Mouse (Mus musculus) CH12.LX (cell line): Measurements from ENCODE around the gene Gm49333. TPM values are rescaled to one million over a fixed set of nuclear protein-coding genes. Genes with fewer than 3 reads are reported as not detected.

Experiments
- DNase-seq: peaks from one replicate; pipeline ENCODE4 v3.0.0-alpha.2; 2013; ENCODE audit errors: extremely low read depth
- H3K27ac ChIP-seq: 2 replicates; pipeline ENCODE4 v1.5.1; 2012; ENCODE audit warnings: low read depth, mild to moderate bottlenecking, control low read depth, moderate library complexity; ENCODE audit not compliant: insufficient read depth
- H3K27me3 ChIP-seq: replicated peaks from 2 replicates; pipeline ENCODE3; 2012; ENCODE audit warnings: inconsistent platforms
- H3K36me3 ChIP-seq, 2 experiments: replicated peaks in 1 of 2; 2 replicates each; pipeline versions ENCODE3 to v1.6.1; 2012; ENCODE audit warnings: inconsistent platforms in 1 of 2, low read length in 1 of 2, mild to moderate bottlenecking in 1 of 2, mixed read lengths in 1 of 2, moderate library complexity in 1 of 2; ENCODE audit not compliant: control insufficient read depth in 1 of 2, insufficient read depth in 1 of 2
- H3K4me1 ChIP-seq, 2 experiments: 2 replicates each; pipeline ENCODE4 v1.6.1; 2012; ENCODE audit warnings: inconsistent platforms in 1 of 2, moderate library complexity in 1 of 2; ENCODE audit not compliant: insufficient read depth in 2 of 2, control insufficient read depth in 1 of 2
- H3K4me2 ChIP-seq: 2 replicates; pipeline ENCODE4 v1.6.1; 2012; ENCODE audit warnings: low read depth, mild to moderate bottlenecking, control low read depth; ENCODE audit not compliant: poor library complexity, insufficient read depth, severe bottlenecking
- H3K4me3 ChIP-seq, 3 experiments: fragments of 150-350 bp in 1 of 3; sonication (generic) in 1 of 3; replicated peaks in 1 of 3; 2 replicates each; pipeline versions ENCODE3 to v1.5.1; 2011 to 2012; ENCODE audit warnings: low read depth in 2 of 3, low read length in 2 of 3, mild to moderate bottlenecking in 2 of 3, moderate library complexity in 2 of 3, control low read depth in 1 of 3, improper control_type of control experiment in 1 of 3, inconsistent platforms in 1 of 3, mixed read lengths in 1 of 3; ENCODE audit not compliant: poor library complexity in 1 of 3
- H3K79me2 ChIP-seq: replicated peaks from 2 replicates; pipeline ENCODE4 v1.6.1; 2012; ENCODE audit warnings: mild to moderate bottlenecking, moderate library complexity; ENCODE audit not compliant: control insufficient read depth, poor library complexity, insufficient read depth, severe bottlenecking; ENCODE audit errors: extremely low read depth
- H3K9ac ChIP-seq: 2 replicates; pipeline ENCODE4 v1.6.1; 2012; ENCODE audit warnings: low read depth, mild to moderate bottlenecking, control low read depth, moderate library complexity; ENCODE audit not compliant: insufficient read depth
- H3K9me3 ChIP-seq: replicated peaks from 2 replicates; pipeline ENCODE3; 2012; ENCODE audit warnings: low read length, inconsistent platforms, mixed read lengths
- BHLHE40 ChIP-seq: IDR thresholded peaks from 2 replicates; pipeline ENCODE4 v1.6.1; 2011; ENCODE audit warnings: mild to moderate bottlenecking, low read depth, low read length, improper control_type of control experiment
- CHD1 ChIP-seq: IDR thresholded peaks from 2 replicates; pipeline ENCODE4 v1.6.1; 2012; ENCODE audit warnings: low read depth, low read length, improper control_type of control experiment, inconsistent platforms
- ELF1 ChIP-seq: IDR thresholded peaks from 2 replicates; pipeline ENCODE4 v1.6.1; 2014; ENCODE audit warnings: low read depth, mild to moderate bottlenecking, inconsistent platforms, low read length, improper control_type of control experiment
- ETS1 ChIP-seq: conservative IDR thresholded peaks from 2 replicates; pipeline ENCODE4 v1.6.1; 2012; ENCODE audit warnings: low read depth, mild to moderate bottlenecking, inconsistent platforms, low read length, improper control_type of control experiment, moderate library complexity
- GABPA ChIP-seq: IDR thresholded peaks from 2 replicates; pipeline ENCODE4 v1.6.1; 2012; ENCODE audit warnings: low read depth, low read length, improper control_type of control experiment, inconsistent platforms; ENCODE audit not compliant: insufficient replicate concordance
- HCFC1 ChIP-seq: IDR thresholded peaks from 2 replicates; pipeline ENCODE4 v1.6.1; 2012; ENCODE audit warnings: low read depth, mild to moderate bottlenecking, inconsistent platforms, low read length, improper control_type of control experiment
- IRF4 ChIP-seq: IDR thresholded peaks from 2 replicates; pipeline ENCODE4 v1.6.1; 2014; ENCODE audit warnings: low read depth, mild to moderate bottlenecking, inconsistent platforms, low read length, improper control_type of control experiment
- JUN ChIP-seq: IDR thresholded peaks from 2 replicates; pipeline ENCODE4 v1.6.1; 2011; ENCODE audit warnings: low read depth, mild to moderate bottlenecking, low read length, improper control_type of control experiment, moderate library complexity; ENCODE audit not compliant: insufficient read depth
- JUND ChIP-seq: conservative IDR thresholded peaks from 2 replicates; pipeline ENCODE4 v1.6.1; 2011; ENCODE audit warnings: low read depth, low read length, improper control_type of control experiment
- MAFK ChIP-seq: IDR thresholded peaks from 2 replicates; pipeline ENCODE4 v1.6.1; 2011; ENCODE audit warnings: low read length, improper control_type of control experiment; ENCODE audit not compliant: insufficient replicate concordance
- MAX ChIP-seq: IDR thresholded peaks from 2 replicates; pipeline ENCODE4 v1.6.1; 2011; ENCODE audit warnings: low read length, improper control_type of control experiment
- MEF2A ChIP-seq: IDR thresholded peaks from 2 replicates; pipeline ENCODE4 v1.6.1; 2014; ENCODE audit warnings: low read depth, mild to moderate bottlenecking, inconsistent platforms, low read length, improper control_type of control experiment, borderline replicate concordance
- MXI1 ChIP-seq: IDR thresholded peaks from 2 replicates; pipeline ENCODE4 v1.6.1; 2011; ENCODE audit warnings: mild to moderate bottlenecking, low read depth, low read length, improper control_type of control experiment
- MYC ChIP-seq: IDR thresholded peaks from 2 replicates; pipeline ENCODE4 v1.6.1; 2011; ENCODE audit warnings: low read depth, mild to moderate bottlenecking, improper control_type of control experiment, low read length
- NELFE ChIP-seq: IDR thresholded peaks from 2 replicates; pipeline ENCODE4 v1.6.1; 2011; ENCODE audit warnings: low read depth, low read length, improper control_type of control experiment
- NRF1 ChIP-seq: IDR thresholded peaks from 2 replicates; pipeline ENCODE4 v1.6.1; 2014; ENCODE audit warnings: low read depth, mild to moderate bottlenecking, inconsistent platforms, low read length, improper control_type of control experiment, moderate library complexity
- POLR2AphosphoS2 ChIP-seq: IDR thresholded peaks from 2 replicates; pipeline ENCODE4 v1.6.1; 2011; ENCODE audit warnings: low read depth, low read length, improper control_type of control experiment
- SIN3A ChIP-seq: IDR thresholded peaks from 2 replicates; pipeline ENCODE4 v1.6.1; 2012; ENCODE audit warnings: low read length, improper control_type of control experiment, inconsistent platforms
- TBP ChIP-seq: conservative IDR thresholded peaks from 2 replicates; pipeline ENCODE4 v1.6.1; 2011; ENCODE audit warnings: low read depth, low read length, improper control_type of control experiment
- USF1 ChIP-seq: IDR thresholded peaks from 2 replicates; pipeline ENCODE4 v1.6.1; 2014; ENCODE audit warnings: low read depth, mild to moderate bottlenecking, inconsistent platforms, low read length, improper control_type of control experiment
- USF2 ChIP-seq: conservative IDR thresholded peaks from 2 replicates; pipeline ENCODE4 v1.6.1; 2011; ENCODE audit warnings: low read depth, low read length, improper control_type of control experiment
- ZC3H11A ChIP-seq: IDR thresholded peaks from 2 replicates; pipeline ENCODE4 v1.6.1; 2012; ENCODE audit warnings: low read depth, mild to moderate bottlenecking, inconsistent platforms, low read length, improper control_type of control experiment
- ZMIZ1 ChIP-seq: IDR thresholded peaks from 2 replicates; pipeline ENCODE4 v1.6.1; 2012; ENCODE audit warnings: low read depth, mild to moderate bottlenecking, inconsistent platforms, low read length, improper control_type of control experiment
- dilution Hi-C: fragments of 300-500 bp; cut with MboI; formaldehyde crosslinking; loops from 2 replicates; pipeline ENCODE4 v1.14.3; 2020; ENCODE audit warnings: low sequenced_read_pairs; ENCODE audit not compliant: extremely low pct_unique_long_range_greater_than_20kb, extremely low pct_ligation_motif_present
- in situ Hi-C: fragments of 300-500 bp; cut with MboI; formaldehyde crosslinking; loops from 3 replicates; pipeline ENCODE4 v1.14.3; 2019; ENCODE audit warnings: low sequenced_read_pairs, low pct_ligation_motif_present, low pct_unique_long_range_greater_than_20kb, mixed read lengths
- polyA plus RNA-seq: library from polyadenylated mRNA; unstranded; fragments of >175 nt; gene quantifications from 2 replicates; pipeline ENCODE4 v1.2.1, GENCODE M21; 2012; ENCODE audit warnings: low read depth; ENCODE audit not compliant: insufficient read length
- total RNA-seq, 2 experiments: library from RNA; depleted of rRNA; stranded (reverse); fragments of 300-350 nt in 1 of 2; fragments of >200 nt in 1 of 2; gene quantifications; 2 replicates each; pipeline ENCODE4 v1.2.3; 2012 to 2014

Gene Gm49333
- total and polyA plus RNA-seq, 3 experiments: not detected

DNA sequence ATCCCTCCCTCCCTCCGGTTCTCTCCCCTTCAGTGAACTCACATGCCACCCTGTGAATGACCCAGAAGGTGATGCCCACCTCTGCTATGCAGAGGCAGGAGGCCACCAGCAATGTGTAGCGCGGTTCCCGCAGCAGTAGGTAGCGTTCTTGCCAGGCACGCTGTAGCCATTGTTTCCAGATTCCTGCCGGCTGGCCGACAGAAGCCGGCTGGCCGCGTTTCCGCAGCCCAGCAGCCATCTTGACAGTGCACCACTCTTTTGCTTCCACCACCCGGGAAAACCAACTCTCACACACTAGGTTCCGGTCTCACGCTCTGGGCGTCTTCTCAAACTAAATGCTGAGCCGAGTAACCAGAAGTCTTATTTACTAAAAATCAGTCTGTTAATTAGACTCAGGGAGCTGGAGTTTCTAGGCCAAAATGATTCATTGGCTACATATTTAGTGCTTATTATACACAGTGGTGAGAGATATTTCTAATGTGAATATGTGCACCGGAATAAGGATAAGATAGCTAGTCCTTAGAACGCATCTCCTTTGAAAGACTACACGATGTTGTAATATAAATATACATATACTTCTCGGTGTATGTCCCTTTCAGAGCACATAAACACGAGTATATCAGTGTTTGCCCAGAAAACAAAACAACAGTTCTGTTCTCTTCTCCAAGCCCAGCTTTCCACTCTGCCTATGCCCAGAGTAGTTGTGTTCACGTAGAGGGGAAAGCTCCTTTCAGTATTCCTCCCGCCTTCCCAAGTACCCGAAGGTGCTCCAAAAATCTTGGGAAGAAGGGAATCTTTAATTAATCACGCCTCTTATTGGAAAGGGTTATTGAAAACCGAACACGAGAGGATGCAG is 681 bp upstream of the Gm49333 start (continued):
- no peak for TF ChIP-seq ZC3H11A

GRCm38 (mm10) chr16:20619541-20620398 is 8.4 kb downstream of the Gm49333 start:
- Histone ChIP-seq H3K27ac (no peak overlapping the region), H3K4me3 (peak overlapping the region in 1 of 3 experiments; percentile 80), H3K79me2 (no peaks in the 10 kb centered on the region), H3K4me1 (peaks cover 4 to 27% of the 10 kb centered on the region in 2 experiments; a peak in 3 of 4 replicates), H3K4me2 (peak overlapping the region; percentile 72), H3K9ac (no peak overlapping the region), H3K27me3 (no peaks in the 10 kb centered on the region), H3K9me3 (peaks cover 17% of the 10 kb centered on the region), H3K36me3 (peaks cover 2 to 54% of the 10 kb centered on the region in 2 experiments)
- dilution Hi-C loops (no loop called here), in situ Hi-C loops (loop anchor here (5.0 to 10.0 kb wide), 2 partner anchors 112 to 325 kb away; no protein-coding TSS in a partner anchor)
- no peak for DNase-seq
- no peak for TF ChIP-seq NELFE
- TF ChIP-seq JUN: no peak
- peak; percentile 69; the same call in 1 of the 2 replicates for TF ChIP-seq SIN3A
- TF ChIP-seq MXI1: peak; percentile 92
- 0 out of 2 replicates have a peak, but pooled peaks have one; percentile 9 for TF ChIP-seq ZMIZ1

- Histone ChIP-seq H3K36me3 (peaks cover 2 to 52% of the 10 kb centered on the region in 2 experiments), H3K4me3 (peak overlapping the region in 2 of 3 experiments; percentile 62 to 80), H3K27ac (no peak overlapping the region), H3K79me2 (no peaks in the 10 kb centered on the region), H3K9ac (no peak overlapping the region; the same call in 1 of the 2 replicates), H3K4me2 (peak overlapping the region; percentile 72), H3K9me3 (peaks cover 17% of the 10 kb centered on the region), H3K4me1 (peaks cover 4 to 27% of the 10 kb centered on the region in 2 experiments; a peak in 3 of 4 replicates), H3K27me3 (no peaks in the 10 kb centered on the region)
- DNase-seq: no peak
- dilution Hi-C loops (no loop called here), in situ Hi-C loops (no loop called here)
- TF ChIP-seq USF2: no peak
- TF ChIP-seq TBP: no peak
- TF ChIP-seq CHD1: no peak
- TF ChIP-seq HCFC1: no peak
- TF ChIP-seq ELF1: no peak
- TF ChIP-seq JUND: no peak
- TF ChIP-seq MAFK: no peak
- TF ChIP-seq IRF4: no peak
- no peak for TF ChIP-seq GABPA
- no peak for TF ChIP-seq MYC
- no peak for TF ChIP-seq USF1
- TF ChIP-seq POLR2AphosphoS2: no peak; the same call in 1 of the 2 replicates
- TF ChIP-seq ETS1: no peak
- TF ChIP-seq BHLHE40: no peak
- no peak for TF ChIP-seq MXI1
- no peak for TF ChIP-seq SIN3A
- TF ChIP-seq MAX: no peak
- TF ChIP-seq NELFE: no peak
- TF ChIP-seq MEF2A: no peak
- TF ChIP-seq NRF1: no peak
These were observed 9.0 kb downstream of the Gm49333 start for GRCm38 (mm10) chr16:20620399-20620735.
